Mouse (Mus musculus): ENCODE data around the gene Prrt2.

The Prrt2 gene

GRCm38 (mm10) chr7:127020031-127020430 lies 980 bp downstream of the Prrt2 start:
- DNase-seq (ENCODE audit: low spot score) = no peak

GRCm38 (mm10) chr7:127019306-127019960 lies 1.6 kb downstream of the Prrt2 start:
- no peak for DNase-seq (ENCODE audit: low spot score)

GRCm38 (mm10) chr7:127018416-127019305 lies 2.4 kb downstream of the Prrt2 start:
- DNase-seq (ENCODE audit: low spot score) = no peak

GRCm38 (mm10) chr7:127017950-127018345 lies 3.1 kb downstream of the Prrt2 start:
- DNase-seq (ENCODE audit: low spot score) = no peak

GRCm38 (mm10) chr7:127016971-127017949 lies 3.8 kb downstream of the Prrt2 start, which contains the start of gene Pagr1a:
Gene Pagr1a (minus strand): TSS chr7:127017352.
- DNase-seq (ENCODE audit: low spot score) = peak; percentile 95

GRCm38 (mm10) chr7:127016486-127016938 lies 4.5 kb downstream of the Prrt2 start:
- no peak for DNase-seq (ENCODE audit: low spot score)

GRCm38 (mm10) chr7:127016481-127016485 lies 4.7 kb downstream of the Prrt2 start, which contains the start of gene Pagr1b:
Gene Pagr1b (minus strand): TSS chr7:127016484.
- no peak for DNase-seq (ENCODE audit: low spot score)

- DNase-seq (ENCODE audit: low spot score) = peak; percentile 30
Measured at GRCm38 (mm10) chr7:127016081-127016480, 4.9 kb downstream of the Prrt2 start.

GRCm38 (mm10) chr7:127014993-127015392 lies 6.0 kb downstream of the Prrt2 start:
- DNase-seq (ENCODE audit: low spot score) = no peak

- peak; percentile 62 for DNase-seq (ENCODE audit: low spot score)
Measured at GRCm38 (mm10) chr7:127014320-127014719, 6.7 kb downstream of the Prrt2 start, which contains the start of gene Mvp. Gene Mvp (minus strand): TSS chr7:127014621.

GRCm38 (mm10) chr7:127013385-127013784 lies 7.6 kb downstream of the Prrt2 start:
- DNase-seq (ENCODE audit: low spot score) = no peak

- no peak for DNase-seq (ENCODE audit: low spot score)
Measured at GRCm38 (mm10) chr7:127012845-127013244, 8.2 kb downstream of the Prrt2 start.

- DNase-seq (ENCODE audit: low spot score) = no peak
Measured at GRCm38 (mm10) chr7:127012374-127012773, 8.6 kb downstream of the Prrt2 start.

GRCm38 (mm10) chr7:127011717-127012116 lies 9.3 kb downstream of the Prrt2 start:
- DNase-seq (ENCODE audit: low spot score) = no peak

GRCm38 (mm10) chr7:127011051-127011450 lies 10.0 kb downstream of the Prrt2 start:
- DNase-seq (ENCODE audit: low spot score) = no peak

GRCm38 (mm10) chr7:127009307-127010085 lies 11.5 kb downstream of the Prrt2 start:
- no peak for DNase-seq (ENCODE audit: low spot score)

- DNase-seq (ENCODE audit: low spot score) = no peak
Measured at GRCm38 (mm10) chr7:127008239-127009019, 12.6 kb downstream of the Prrt2 start.

GRCm38 (mm10) chr7:127007313-127008024 lies 13.5 kb downstream of the Prrt2 start:
- no peak for DNase-seq (ENCODE audit: low spot score)

GRCm38 (mm10) chr7:127004122-127004875 lies 16.7 kb downstream of the Prrt2 start:
- no peak for DNase-seq (ENCODE audit: low spot score)

All from spleen, adult 12 weeks (tissue).